Mouse (Mus musculus): ENCODE data around the gene Srd5a1. TPM values are rescaled to one million over a fixed set of nuclear protein-coding genes. Genes with fewer than 3 reads are reported as not detected.

Gene Srd5a1
- polyA plus RNA-seq, 2 experiments: 15.9 to 43.4 TPM

DNA sequence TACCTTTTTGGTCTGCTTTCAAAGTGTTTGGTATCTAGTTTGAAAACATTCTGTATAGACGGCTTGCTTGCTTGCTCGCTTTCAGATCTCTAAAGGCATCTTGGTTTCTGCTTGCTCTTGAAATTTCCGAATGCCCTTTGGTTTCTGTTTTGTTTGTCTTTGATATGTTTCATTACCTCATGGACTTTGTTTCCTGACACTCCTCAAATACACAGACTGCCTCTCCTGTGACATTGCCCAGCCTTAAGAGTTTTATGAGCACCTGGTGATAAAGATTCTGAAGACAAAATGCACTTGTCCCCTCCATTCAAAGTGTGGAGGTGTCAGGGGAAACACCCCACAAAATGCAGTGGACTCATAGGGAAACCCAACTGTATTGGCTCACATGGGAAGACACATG, 47.3 kb downstream of the Srd5a1 start:
- Histone ChIP-seq H3K4me2 (replicated peaks; ENCODE audit: low read depth, low read length, severe bottlenecking) (no peak overlapping the region), H3K36me3 (ENCODE audit: control insufficient read depth, insufficient read depth, low read length) (no peaks in the 10 kb centered on the region), H3K27me3 (ENCODE audit: control insufficient read depth, insufficient read depth, low read length) (no peaks in the 10 kb centered on the region), H3K9ac (ENCODE audit: low read depth, low read length, severe bottlenecking) (no peak overlapping the region), H3K4me1 (ENCODE audit: control insufficient read depth, insufficient read depth, low read length) (no peaks in the 10 kb centered on the region), H3K9me3 (ENCODE audit: control insufficient read depth, low read length) (no peaks in the 10 kb centered on the region), H3K4me3 (replicated peaks; ENCODE audit: low read length) (no peak overlapping the region), H3K27ac (replicated peaks; ENCODE audit: low read depth, low read length) (no peak overlapping the region)
- no peak for TF ChIP-seq POLR2A (IDR thresholded peaks at IDR 0.05; ENCODE audit: borderline replicate concordance, extremely low read depth, insufficient read depth, insufficient read length)
- ATAC-seq (ENCODE audit: low FRiP score, low read depth): no peak
- 70% methylated on average over 3 of the region's 3 CpGs for WGBS
- no peak for DNase-seq (ENCODE audit: low spot score)

- no peak for ATAC-seq (ENCODE audit: low FRiP score, low read depth)
- no peaks in the 10 kb centered on the region for H3K4me1 ChIP-seq (ENCODE audit: control insufficient read depth, insufficient read depth, low read length)
These were observed 48.3 kb downstream of the Srd5a1 start for GRCm38 (mm10) chr13:69562654-69563574.

GRCm38 (mm10) chr13:69562004-69562403, 49.2 kb downstream of the Srd5a1 start:
- no peak for TF ChIP-seq POLR2A (IDR thresholded peaks at IDR 0.05; ENCODE audit: borderline replicate concordance, extremely low read depth, insufficient read depth, insufficient read length)
- 83% methylated on average over 9 of the region's 9 CpGs for WGBS
- H3K4me3 ChIP-seq (replicated peaks; ENCODE audit: low read length): no peak overlapping the region

More at GRCm38 (mm10) chr13:69562654-69563574, 48.3 kb downstream of the Srd5a1 start:
- no peak overlapping the region for H3K27ac ChIP-seq (replicated peaks; ENCODE audit: low read depth, low read length)
- no peaks in the 10 kb centered on the region for H3K36me3 ChIP-seq (ENCODE audit: control insufficient read depth, insufficient read depth, low read length)
- H3K9me3 ChIP-seq (ENCODE audit: control insufficient read depth, low read length): no peaks in the 10 kb centered on the region
- WGBS: 69% methylated on average over 12 of the region's 12 CpGs
- no peaks in the 10 kb centered on the region for H3K27me3 ChIP-seq (ENCODE audit: control insufficient read depth, insufficient read depth, low read length)
- H3K4me3 ChIP-seq (replicated peaks; ENCODE audit: low read length): no peak overlapping the region
- TF ChIP-seq POLR2A (IDR thresholded peaks at IDR 0.05; ENCODE audit: borderline replicate concordance, extremely low read depth, insufficient read depth, insufficient read length): no peak
- H3K4me2 ChIP-seq (replicated peaks; ENCODE audit: low read depth, low read length, severe bottlenecking): no peak overlapping the region
- no peak for DNase-seq (ENCODE audit: low spot score)
- H3K9ac ChIP-seq (ENCODE audit: low read depth, low read length, severe bottlenecking): no peak overlapping the region

DNA sequence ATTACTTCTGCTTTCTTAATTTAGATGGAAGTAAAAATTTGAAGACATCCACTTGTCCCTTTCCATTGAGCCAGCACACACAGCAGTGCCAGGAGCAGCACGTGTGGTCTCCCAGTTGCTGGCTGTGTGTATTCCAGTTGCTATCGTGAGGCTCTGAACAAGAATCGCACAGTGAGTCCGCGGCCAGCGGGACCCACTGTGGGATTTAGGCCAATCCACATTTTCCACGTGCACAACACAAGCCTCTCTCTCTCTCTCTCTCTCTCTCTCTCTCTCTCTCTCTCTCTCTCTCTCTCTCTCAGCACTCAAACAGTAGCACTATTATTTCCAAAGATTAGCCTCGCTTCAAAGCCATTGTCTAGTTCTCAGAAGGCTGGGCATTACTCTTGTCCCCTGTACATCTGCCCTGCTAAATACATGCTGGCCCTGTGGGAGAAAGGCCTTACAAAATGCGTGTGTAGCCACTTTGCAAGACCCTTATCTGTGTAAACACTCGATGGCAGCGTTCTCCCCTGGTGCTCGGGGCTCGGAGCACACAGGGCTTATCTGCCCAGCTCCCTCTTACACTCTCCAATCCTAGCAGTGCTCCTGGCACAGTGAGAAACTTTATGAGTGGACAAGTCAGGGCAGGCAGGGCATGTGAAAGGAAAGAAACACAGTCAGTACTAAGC, 51.8 kb downstream of the Srd5a1 start:
- no peaks in the 10 kb centered on the region for H3K27me3 ChIP-seq (ENCODE audit: control insufficient read depth, insufficient read depth, low read length)
- H3K27ac ChIP-seq (replicated peaks; ENCODE audit: low read depth, low read length): no peak overlapping the region
- H3K9ac ChIP-seq (ENCODE audit: low read depth, low read length, severe bottlenecking): no peak overlapping the region
- no peak overlapping the region for H3K4me3 ChIP-seq (replicated peaks; ENCODE audit: low read length)
- DNase-seq (ENCODE audit: low spot score) (no peak), ATAC-seq (ENCODE audit: low FRiP score, low read depth) (no peak)
- WGBS: 79% methylated on average over 13 of the region's 13 CpGs
- no peak for TF ChIP-seq POLR2A (IDR thresholded peaks at IDR 0.05; ENCODE audit: borderline replicate concordance, extremely low read depth, insufficient read depth, insufficient read length)
- no peaks in the 10 kb centered on the region for H3K36me3 ChIP-seq (ENCODE audit: control insufficient read depth, insufficient read depth, low read length)
- H3K4me2 ChIP-seq (replicated peaks; ENCODE audit: low read depth, low read length, severe bottlenecking): no peak overlapping the region
- H3K9me3 ChIP-seq (ENCODE audit: control insufficient read depth, low read length): no peaks in the 10 kb centered on the region
- H3K4me1 ChIP-seq (ENCODE audit: control insufficient read depth, insufficient read depth, low read length): no peaks in the 10 kb centered on the region

More at GRCm38 (mm10) chr13:69562004-69562403, 49.2 kb downstream of the Srd5a1 start:
- no peaks in the 10 kb centered on the region for H3K27me3 ChIP-seq (ENCODE audit: control insufficient read depth, insufficient read depth, low read length)
- DNase-seq (ENCODE audit: low spot score) (no peak), ATAC-seq (ENCODE audit: low FRiP score, low read depth) (no peak)
- H3K9me3 ChIP-seq (ENCODE audit: control insufficient read depth, low read length): no peaks in the 10 kb centered on the region
- H3K9ac ChIP-seq (ENCODE audit: low read depth, low read length, severe bottlenecking): no peak overlapping the region
- H3K36me3 ChIP-seq (ENCODE audit: control insufficient read depth, insufficient read depth, low read length): no peaks in the 10 kb centered on the region
- no peak overlapping the region for H3K27ac ChIP-seq (replicated peaks; ENCODE audit: low read depth, low read length)
- no peak overlapping the region for H3K4me2 ChIP-seq (replicated peaks; ENCODE audit: low read depth, low read length, severe bottlenecking)
- H3K4me1 ChIP-seq (ENCODE audit: control insufficient read depth, insufficient read depth, low read length): no peaks in the 10 kb centered on the region

- H3K27ac ChIP-seq (replicated peaks; ENCODE audit: low read depth, low read length): no peak overlapping the region
- no peak for DNase-seq (ENCODE audit: low spot score)
- H3K4me1 ChIP-seq (ENCODE audit: control insufficient read depth, insufficient read depth, low read length): no peaks in the 10 kb centered on the region
- H3K9me3 ChIP-seq (ENCODE audit: control insufficient read depth, low read length): no peaks in the 10 kb centered on the region
- H3K36me3 ChIP-seq (ENCODE audit: control insufficient read depth, insufficient read depth, low read length): no peaks in the 10 kb centered on the region
- no peak overlapping the region for H3K4me3 ChIP-seq (replicated peaks; ENCODE audit: low read length)
- H3K27me3 ChIP-seq (ENCODE audit: control insufficient read depth, insufficient read depth, low read length): no peaks in the 10 kb centered on the region
- no peak for TF ChIP-seq POLR2A (IDR thresholded peaks at IDR 0.05; ENCODE audit: borderline replicate concordance, extremely low read depth, insufficient read depth, insufficient read length)
- 72% methylated on average over 6 of the region's 6 CpGs for WGBS
- ATAC-seq (ENCODE audit: low FRiP score, low read depth): no peak
- H3K9ac ChIP-seq (ENCODE audit: low read depth, low read length, severe bottlenecking): no peak overlapping the region
- no peak overlapping the region for H3K4me2 ChIP-seq (replicated peaks; ENCODE audit: low read depth, low read length, severe bottlenecking)
These were observed 53.1 kb downstream of the Srd5a1 start for GRCm38 (mm10) chr13:69558098-69558660.

All from limb, embryonic 14.5 days (tissue).